Mouse (Mus musculus) forebrain, embryonic 11.5 days (tissue): ENCODE results near the gene Atp2a3. TPM values are rescaled to one million over a fixed set of nuclear protein-coding genes. Genes with fewer than 3 reads are reported as not detected.

Experiments used
- ATAC-seq: fragments of 200-750 bp; cut with Nextera tagmentation; replicated peaks from 2 replicates; pipeline ENCODE4 v1.8.0; 2017; ENCODE audit warnings: moderate TSS enrichment; ENCODE audit not compliant: low FRiP score
- DNase-seq: peaks from one replicate; pipeline ENCODE4 v3.0.0-alpha.2; 2017; ENCODE audit warnings: low spot score
- H3K27ac ChIP-seq: fragments of 300-500 bp; sonication (generic); 2 replicates; pipeline ENCODE4 v1.5.1; 2014; ENCODE audit warnings: low read depth, low read length
- H3K27me3 ChIP-seq: fragments of 300-500 bp; sonication (generic); 2 replicates; pipeline ENCODE4 v1.6.1; 2014; ENCODE audit warnings: mild to moderate bottlenecking, low read length, mixed read lengths; ENCODE audit not compliant: control insufficient read depth, insufficient read depth
- H3K36me3 ChIP-seq: fragments of 300-500 bp; sonication (generic); 2 replicates; pipeline ENCODE4 v1.6.1; 2014; ENCODE audit warnings: mild to moderate bottlenecking, low read length, moderate library complexity, mixed read lengths; ENCODE audit not compliant: control insufficient read depth, insufficient read depth
- H3K4me1 ChIP-seq: fragments of 300-500 bp; sonication (generic); replicated peaks from 2 replicates; pipeline ENCODE4 v1.6.1; 2014; ENCODE audit warnings: low read length, mixed read lengths; ENCODE audit not compliant: control insufficient read depth, insufficient read depth
- H3K4me2 ChIP-seq: fragments of 300-500 bp; sonication (generic); 2 replicates; pipeline ENCODE4 v1.6.1; 2014; ENCODE audit warnings: low read depth, mild to moderate bottlenecking, low read length, moderate library complexity, mixed read lengths; ENCODE audit not compliant: severe bottlenecking
- H3K4me3 ChIP-seq: fragments of 300-500 bp; sonication (generic); 2 replicates; pipeline ENCODE4 v1.5.1; 2014; ENCODE audit warnings: low read depth, low read length
- H3K9ac ChIP-seq: fragments of 300-500 bp; sonication (generic); 2 replicates; pipeline ENCODE4 v1.6.1; 2014; ENCODE audit warnings: low read length
- H3K9me3 ChIP-seq: fragments of 300-500 bp; sonication (generic); 2 replicates; pipeline ENCODE4 v1.6.1; 2016; ENCODE audit warnings: low read length, mixed read lengths; ENCODE audit not compliant: control insufficient read depth
- WGBS: fragments of 180-500 bp; shearing (Covaris S2); extraction: QIAGEN DNeasy Blood & Tissue Kit; methylation state at CpG from one replicate; pipeline ENCODE4 v1.1.7; 2014; 5-methylcytosine and 5-hydroxymethylcytosine counted together
- polyA plus RNA-seq: library from polyadenylated mRNA; unstranded; fragments of >200 nt; fragmentation: Nextera tagmentation; extraction: Ambion mirVana; gene quantifications from 2 replicates; pipeline ENCODE4 v1.2.1, GENCODE M21; 2014

Gene Atp2a3
- polyA plus RNA-seq, 1 experiment from 2014 or later: 1.3 TPM

DNA sequence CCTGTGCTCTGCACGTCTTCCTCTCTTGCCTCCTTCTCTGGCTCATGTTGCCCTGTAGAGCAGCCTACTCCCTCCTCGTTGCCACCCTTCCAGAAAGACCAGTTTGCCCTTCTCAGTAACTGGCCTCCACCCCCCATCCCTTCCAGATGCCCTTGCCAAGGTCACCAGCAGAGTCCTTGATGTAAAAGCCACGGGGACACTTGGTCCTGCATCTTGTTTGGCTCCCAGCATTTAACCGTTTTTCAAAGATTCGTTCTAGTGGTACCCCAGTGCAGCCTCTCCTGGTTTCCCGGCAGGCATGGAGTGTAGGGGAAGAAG is 55.1 kb downstream of the Atp2a3 start:
- DNase-seq (no peak), ATAC-seq (no peak)
- H3K4me1 ChIP-seq: no peaks in the 10 kb centered on the region; the same call in 1 of the 2 replicates
- H3K4me2 ChIP-seq: no peak overlapping the region
- 77% methylated on average over 6 of the region's 6 CpGs for WGBS
- no peak overlapping the region for H3K27ac ChIP-seq
- H3K4me3 ChIP-seq: no peak overlapping the region
- no peaks in the 10 kb centered on the region for H3K9me3 ChIP-seq
- peaks cover 16% of the 10 kb centered on the region for H3K27me3 ChIP-seq
- no peak overlapping the region for H3K9ac ChIP-seq
- no peaks in the 10 kb centered on the region for H3K36me3 ChIP-seq

DNA sequence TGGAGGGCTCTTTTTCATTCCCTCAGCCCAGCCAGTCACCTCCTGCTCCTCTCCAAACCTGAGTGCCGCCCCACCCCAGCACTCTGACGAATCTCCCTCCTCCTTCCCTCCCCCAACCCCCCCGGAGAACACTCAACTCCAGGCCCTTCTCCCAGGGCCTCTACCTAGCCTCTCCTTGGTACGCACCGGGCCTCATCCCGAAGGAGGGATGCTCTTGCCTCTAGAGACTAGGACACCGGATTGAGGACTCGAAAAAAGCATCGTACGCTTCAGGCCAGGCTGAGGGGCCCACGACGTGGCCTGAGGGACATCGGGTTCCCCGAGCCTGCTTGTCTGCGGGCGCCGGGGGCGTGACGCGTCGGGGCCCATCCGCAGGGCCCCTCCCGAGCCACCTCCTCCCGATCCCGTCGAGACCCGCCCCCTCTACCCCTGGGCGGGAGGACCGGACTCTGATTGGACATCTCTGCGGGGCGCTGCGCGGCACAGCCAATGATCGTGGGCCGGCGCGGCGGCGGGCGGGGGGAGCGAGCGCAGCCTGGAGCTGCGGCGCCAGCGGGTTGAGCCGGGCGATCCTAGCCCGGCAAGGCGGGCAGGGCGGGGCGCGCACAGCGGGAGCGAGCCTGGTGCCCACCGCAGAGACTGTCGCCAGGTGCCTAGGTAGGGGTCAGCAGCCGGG is 57.6 kb downstream of the Atp2a3 start, which contains the start of gene Camkk1:
Camkk1 (plus strand) TSS at position 538 of the 676 bp plus-strand sequence.
- Histone ChIP-seq H3K4me1 (no peaks in the 10 kb centered on the region; the same call in 1 of the 2 replicates), H3K36me3 (no peaks in the 10 kb centered on the region), H3K9me3 (no peaks in the 10 kb centered on the region), H3K4me2 (peak within 1 kb of the TSS; percentile 98), H3K4me3 (peak within 1 kb of the TSS; percentile 59), H3K27me3 (peaks cover 16% of the 10 kb centered on the region), H3K9ac (peak within 1 kb of the TSS; percentile 59), H3K27ac (no peak within 1 kb of the TSS)
- ATAC-seq: peak; percentile 97
- peak; percentile 95 for DNase-seq
- WGBS: under 1% methylated on average over 52 of the region's 57 CpGs

DNA sequence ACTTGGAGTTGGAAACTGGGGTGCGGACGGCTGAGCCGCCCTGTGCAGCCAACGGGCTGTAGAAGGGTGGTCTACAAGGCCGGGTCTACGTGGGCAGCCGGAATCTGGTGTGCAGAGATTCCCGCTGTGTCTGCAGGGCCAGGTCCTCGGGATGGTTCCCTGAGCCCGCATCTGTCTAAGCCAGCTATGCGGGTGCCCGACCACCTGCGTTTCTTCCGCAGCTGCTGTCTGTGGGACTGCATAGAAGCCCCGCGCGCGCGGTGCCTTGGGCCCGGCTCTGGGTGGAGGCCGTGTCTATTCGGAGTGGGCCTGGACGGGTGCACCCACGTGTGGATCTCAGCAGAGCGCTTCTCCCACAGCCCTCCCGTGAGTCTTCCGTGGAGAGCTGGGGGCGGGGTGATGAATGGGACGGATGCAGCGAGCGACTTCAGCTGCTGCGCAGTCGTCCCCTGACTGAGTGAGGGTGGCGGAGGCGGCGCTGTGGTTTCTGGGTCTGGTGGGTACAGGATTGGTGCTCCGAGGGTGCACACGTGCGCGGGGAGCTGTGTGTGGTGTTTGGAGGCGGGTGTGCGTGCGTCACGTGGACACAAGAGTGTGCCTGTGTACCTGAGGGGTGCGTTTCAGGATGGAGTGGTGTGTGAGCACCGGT is 58.3 kb downstream of the Atp2a3 start:
- DNase-seq (peak; percentile 73), ATAC-seq (peak; percentile 71)
- Histone ChIP-seq H3K9ac (peak overlapping the region; percentile 59), H3K4me3 (peak overlapping the region; percentile 59), H3K27me3 (peaks cover 16% of the 10 kb centered on the region), H3K9me3 (no peaks in the 10 kb centered on the region), H3K36me3 (no peaks in the 10 kb centered on the region), H3K27ac (no peak overlapping the region), H3K4me2 (peak overlapping the region; percentile 98), H3K4me1 (no peaks in the 10 kb centered on the region; the same call in 1 of the 2 replicates)
- under 1% methylated on average over 46 of the region's 46 CpGs for WGBS

DNA sequence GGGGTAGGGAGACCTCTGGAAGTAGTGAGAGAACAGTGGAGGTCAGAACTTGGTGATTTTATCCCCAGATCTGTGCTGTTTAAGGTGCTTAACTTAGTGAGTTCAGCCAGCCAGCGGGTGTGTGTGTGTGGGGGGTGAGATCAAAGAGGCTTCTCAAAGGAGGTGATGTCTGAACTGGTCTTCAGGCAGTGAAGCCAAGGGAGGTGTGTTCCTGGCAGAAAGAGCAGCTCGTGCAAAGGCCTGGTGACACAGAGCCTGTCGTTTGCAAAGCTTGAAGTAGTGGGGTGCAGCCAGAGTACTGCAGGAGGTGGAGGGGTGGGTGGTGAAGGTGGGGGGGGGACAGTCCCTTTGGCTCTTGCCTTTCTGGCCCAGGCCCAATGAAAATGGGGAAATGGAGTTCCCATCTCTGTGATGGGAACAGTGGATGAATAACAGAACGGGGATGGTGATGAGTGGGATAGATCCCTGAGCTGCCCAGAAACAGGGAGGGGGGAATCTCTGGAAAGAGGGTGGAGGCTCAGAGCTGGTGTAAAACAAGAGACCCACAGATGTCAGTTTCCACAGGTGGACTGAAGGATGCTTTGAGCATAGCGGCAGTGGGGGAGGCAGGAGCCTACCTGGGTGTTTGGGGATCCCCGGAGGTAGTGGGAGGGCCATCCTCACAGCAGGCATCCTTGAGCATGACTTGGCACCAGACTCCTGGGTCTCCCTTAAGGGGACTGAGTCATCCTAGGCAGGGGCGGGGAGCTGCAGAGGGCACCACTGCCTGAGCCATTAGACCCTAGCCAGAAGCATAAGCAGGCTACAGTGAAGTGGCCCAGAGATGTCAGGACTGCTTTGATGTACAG is 60.2 kb downstream of the Atp2a3 start:
- no peaks in the 10 kb centered on the region for H3K36me3 ChIP-seq
- WGBS: 59% methylated on average over 7 of the region's 7 CpGs
- H3K4me1 ChIP-seq: no peaks in the 10 kb centered on the region; the same call in 1 of the 2 replicates
- H3K4me2 ChIP-seq: no peak overlapping the region
- no peak overlapping the region for H3K27ac ChIP-seq
- H3K4me3 ChIP-seq: no peak overlapping the region
- H3K27me3 ChIP-seq: peaks cover 16% of the 10 kb centered on the region
- no peak for ATAC-seq
- no peak overlapping the region for H3K9ac ChIP-seq
- no peak for DNase-seq
- H3K9me3 ChIP-seq: no peaks in the 10 kb centered on the region

DNA sequence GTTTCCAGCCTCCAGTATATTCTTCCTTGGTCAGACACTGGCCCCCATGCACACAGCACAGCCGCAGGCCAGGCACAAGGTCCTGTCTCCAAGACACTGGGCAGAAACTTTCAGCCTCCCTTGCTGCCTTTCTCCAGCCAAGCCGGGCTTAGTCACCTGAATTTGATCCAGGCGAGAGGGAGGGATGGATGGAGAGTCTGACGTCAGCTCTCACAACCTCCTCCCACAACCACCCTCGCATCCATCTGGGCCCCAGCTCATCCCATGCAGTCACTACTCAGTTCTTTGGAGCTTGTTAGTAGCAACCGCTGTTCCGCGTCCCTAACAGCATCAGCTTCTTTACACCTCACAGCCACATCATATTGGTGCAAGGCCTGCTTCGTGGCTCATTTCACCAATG is 62.1 kb downstream of the Atp2a3 start:
- Histone ChIP-seq H3K4me1 (no peaks in the 10 kb centered on the region; the same call in 1 of the 2 replicates), H3K27ac (no peak overlapping the region), H3K4me2 (no peak overlapping the region), H3K36me3 (no peaks in the 10 kb centered on the region), H3K9me3 (no peaks in the 10 kb centered on the region), H3K4me3 (no peak overlapping the region), H3K27me3 (peaks cover 16% of the 10 kb centered on the region), H3K9ac (no peak overlapping the region)
- ATAC-seq (no peak), DNase-seq (no peak)
- 52% methylated on average over 9 of the region's 9 CpGs for WGBS

DNA sequence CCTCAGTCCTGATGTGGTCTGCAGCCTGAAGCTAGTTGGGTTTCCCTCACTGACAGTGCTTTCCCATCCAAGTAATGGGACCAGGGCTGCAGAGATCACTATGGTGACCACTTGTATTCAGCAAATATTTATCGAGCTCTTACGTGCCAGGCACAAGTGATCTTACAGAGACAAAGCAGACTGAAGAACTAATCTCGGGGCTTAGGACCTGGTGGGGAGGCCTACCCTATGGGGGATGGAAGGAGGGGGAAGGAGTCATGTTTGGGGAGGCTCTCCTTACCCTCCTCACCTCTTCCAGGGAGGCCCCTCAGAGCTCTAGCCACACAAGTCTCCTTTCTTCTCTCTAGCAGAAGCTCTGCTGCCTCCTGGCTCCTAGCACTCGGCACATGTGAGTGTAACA is 62.9 kb downstream of the Atp2a3 start:
- 47% methylated on average over 4 of the region's 4 CpGs for WGBS
- Histone ChIP-seq H3K27me3 (peaks cover 16% of the 10 kb centered on the region), H3K36me3 (no peaks in the 10 kb centered on the region), H3K9me3 (no peaks in the 10 kb centered on the region), H3K27ac (no peak overlapping the region), H3K9ac (no peak overlapping the region), H3K4me1 (no peaks in the 10 kb centered on the region; the same call in 1 of the 2 replicates), H3K4me3 (no peak overlapping the region), H3K4me2 (no peak overlapping the region)
- ATAC-seq (no peak), DNase-seq (no peak)

DNA sequence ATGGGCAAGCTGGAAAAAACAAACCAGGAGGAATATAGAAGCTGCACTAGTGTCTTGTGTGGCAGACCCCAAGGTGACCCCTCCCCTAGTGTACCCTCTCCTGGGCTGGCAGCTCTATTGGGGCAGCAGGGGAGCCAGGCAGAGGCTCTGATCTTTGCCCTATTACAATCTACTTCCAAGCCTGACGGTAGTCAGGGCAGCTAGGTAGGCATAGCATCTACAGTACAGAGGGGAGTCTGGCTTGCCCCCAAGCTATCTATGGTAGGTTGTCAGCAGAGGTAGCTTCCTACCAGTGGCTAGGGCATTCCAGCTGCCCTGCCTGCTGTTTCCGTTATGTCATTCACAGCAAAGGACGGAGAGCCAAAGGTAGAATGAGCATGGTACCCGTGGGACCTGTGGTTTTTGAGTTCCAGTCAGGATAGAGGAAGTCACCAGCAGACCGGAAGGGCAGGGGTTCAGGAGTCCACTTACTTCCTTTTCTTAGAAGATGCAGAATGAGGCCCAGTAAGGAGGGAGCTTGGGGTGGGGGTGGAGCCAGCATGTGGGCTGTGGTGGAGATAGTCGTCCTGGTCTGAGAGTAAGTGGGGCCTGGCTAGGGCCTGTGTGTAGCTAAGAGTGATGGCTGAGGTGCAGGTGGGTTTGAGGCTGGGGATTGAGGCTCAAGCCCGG is 63.4 kb downstream of the Atp2a3 start:
- H3K4me3 ChIP-seq: no peak overlapping the region
- ATAC-seq (no peak), DNase-seq (no peak)
- H3K27ac ChIP-seq: no peak overlapping the region
- no peaks in the 10 kb centered on the region for H3K9me3 ChIP-seq
- H3K36me3 ChIP-seq: no peaks in the 10 kb centered on the region
- WGBS: 72% methylated on average over 7 of the region's 7 CpGs
- no peak overlapping the region for H3K4me2 ChIP-seq
- H3K9ac ChIP-seq: no peak overlapping the region
- H3K27me3 ChIP-seq: peaks cover 13% of the 10 kb centered on the region
- no peaks in the 10 kb centered on the region; the same call in 1 of the 2 replicates for H3K4me1 ChIP-seq

DNA sequence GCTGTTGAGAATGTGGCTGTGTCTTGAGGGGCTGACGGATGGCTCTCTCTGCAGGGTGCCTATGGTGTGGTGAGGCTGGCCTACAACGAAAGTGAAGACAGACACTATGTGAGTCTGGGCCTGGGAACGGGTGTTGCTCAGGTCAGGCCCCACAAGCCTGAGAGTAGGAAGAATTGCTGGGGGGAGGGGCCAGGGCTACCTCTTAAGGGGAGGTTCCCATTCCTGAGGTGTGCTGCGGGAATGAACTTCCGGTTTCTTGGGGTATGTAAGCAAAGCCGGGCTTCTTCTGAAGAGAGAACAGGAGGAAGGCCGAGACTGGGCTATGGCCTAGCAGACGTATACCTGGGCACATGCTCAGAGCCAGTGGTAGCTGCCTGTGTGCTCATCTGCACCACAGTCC is 66.0 kb downstream of the Atp2a3 start:
- no peaks in the 10 kb centered on the region for H3K9me3 ChIP-seq
- no peaks in the 10 kb centered on the region for H3K27me3 ChIP-seq
- no peak for ATAC-seq
- WGBS: 61% methylated on average over 8 of the region's 8 CpGs
- no peak for DNase-seq
- no peak overlapping the region for H3K27ac ChIP-seq
- H3K4me2 ChIP-seq: no peak overlapping the region
- no peaks in the 10 kb centered on the region; the same call in 1 of the 2 replicates for H3K4me1 ChIP-seq
- H3K4me3 ChIP-seq: no peak overlapping the region
- no peaks in the 10 kb centered on the region for H3K36me3 ChIP-seq
- no peak overlapping the region for H3K9ac ChIP-seq
